Mouse (Mus musculus) induced T-regulatory cell, adult 2 months (primary cell): ENCODE results near the gene Rgs6.

Experiments used
- DNase-seq: peaks from one replicate; pipeline ENCODE4 v3.0.0-alpha.2; 2012; ENCODE audit warnings: low read depth

Rgs6 gene

DNA sequence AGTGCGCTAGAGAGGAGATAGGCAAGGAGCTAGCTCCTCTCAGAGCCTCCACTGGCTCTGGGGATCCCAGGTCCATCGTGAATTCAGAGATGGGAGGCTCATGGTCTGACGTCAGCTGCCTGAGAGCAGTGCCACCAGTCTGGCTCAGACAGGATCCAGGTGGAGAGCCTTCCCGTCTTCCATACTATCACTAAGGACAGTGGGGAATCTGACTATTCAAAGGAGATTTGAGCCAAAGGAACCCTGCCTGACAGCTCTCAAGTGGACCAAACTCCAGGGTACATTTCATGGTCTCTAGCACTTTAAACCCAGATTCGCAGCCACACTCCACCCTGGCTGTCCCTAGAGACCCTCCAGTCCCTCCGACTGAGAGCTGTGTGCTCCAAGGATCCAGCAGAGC, 618.8 kb downstream of the Rgs6 start:
- DNase-seq, result no peak

DNA sequence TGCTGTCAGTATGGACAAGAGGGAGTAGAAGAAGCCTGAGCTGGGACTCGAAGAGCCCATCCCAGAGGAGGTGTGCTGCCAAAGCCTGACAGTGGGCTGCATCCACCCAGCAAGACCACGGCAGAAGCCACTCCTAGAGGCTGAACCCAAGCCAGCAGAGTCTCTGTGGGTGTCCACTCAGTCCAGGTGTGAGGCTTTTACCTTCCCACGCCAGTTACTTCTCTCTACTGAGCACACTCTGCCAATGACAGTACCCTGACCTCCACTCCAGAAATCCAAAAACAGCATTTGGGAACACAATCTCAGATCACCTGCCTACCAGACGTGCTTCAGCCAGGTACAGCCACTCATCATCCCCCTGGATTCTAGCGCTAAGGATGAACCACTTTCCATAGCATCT, 619.4 kb downstream of the Rgs6 start:
- DNase-seq, result no peak

- DNase-seq, result no peak
Observed at GRCm38 (mm10) chr12:83208011-83208410, 619.9 kb downstream of the Rgs6 start.

GRCm38 (mm10) chr12:83208841-83209240, 620.7 kb downstream of the Rgs6 start:
- DNase-seq, result no peak

DNA sequence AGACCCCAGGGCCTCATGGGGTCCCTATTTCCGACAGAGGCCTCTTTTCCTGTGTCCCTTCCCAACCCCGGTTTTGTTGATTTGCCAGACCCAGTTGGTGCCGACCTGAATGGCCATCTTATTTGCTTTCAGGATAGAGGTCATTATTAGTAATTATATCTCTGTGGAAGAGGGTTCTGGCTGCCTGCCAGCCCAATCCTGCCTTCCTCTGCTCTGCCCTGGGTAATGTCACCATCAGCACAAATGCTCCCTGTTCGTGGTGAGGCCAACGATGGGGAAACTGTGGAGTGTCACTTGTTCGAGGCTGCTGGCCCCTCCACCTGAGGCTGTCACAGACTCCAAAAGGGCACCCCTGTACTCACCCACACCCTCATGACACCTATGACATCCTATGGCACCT, 621.4 kb downstream of the Rgs6 start:
- no peak for DNase-seq

GRCm38 (mm10) chr12:83210294-83210693, 622.2 kb downstream of the Rgs6 start:
- no peak for DNase-seq

DNA sequence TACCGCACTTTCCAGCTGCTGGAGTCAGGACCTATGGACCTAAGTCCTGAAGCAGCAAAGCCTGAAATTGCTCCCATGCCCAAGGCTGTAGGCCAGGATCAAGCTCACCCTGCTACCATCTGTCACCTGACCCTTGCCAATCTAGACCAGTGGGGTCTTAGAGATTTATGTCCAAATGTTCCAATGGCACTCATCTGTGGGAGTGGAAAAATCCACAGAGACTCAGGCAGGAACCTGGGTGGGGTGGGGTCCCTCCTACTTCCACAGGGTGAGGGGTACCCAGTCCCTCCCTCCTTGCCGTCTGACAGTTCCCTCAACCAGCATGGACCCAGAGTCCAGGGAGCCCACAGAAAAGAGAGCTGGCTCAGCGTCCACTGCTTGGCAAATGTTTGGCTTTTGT, 622.6 kb downstream of the Rgs6 start:
- no peak for DNase-seq

DNA sequence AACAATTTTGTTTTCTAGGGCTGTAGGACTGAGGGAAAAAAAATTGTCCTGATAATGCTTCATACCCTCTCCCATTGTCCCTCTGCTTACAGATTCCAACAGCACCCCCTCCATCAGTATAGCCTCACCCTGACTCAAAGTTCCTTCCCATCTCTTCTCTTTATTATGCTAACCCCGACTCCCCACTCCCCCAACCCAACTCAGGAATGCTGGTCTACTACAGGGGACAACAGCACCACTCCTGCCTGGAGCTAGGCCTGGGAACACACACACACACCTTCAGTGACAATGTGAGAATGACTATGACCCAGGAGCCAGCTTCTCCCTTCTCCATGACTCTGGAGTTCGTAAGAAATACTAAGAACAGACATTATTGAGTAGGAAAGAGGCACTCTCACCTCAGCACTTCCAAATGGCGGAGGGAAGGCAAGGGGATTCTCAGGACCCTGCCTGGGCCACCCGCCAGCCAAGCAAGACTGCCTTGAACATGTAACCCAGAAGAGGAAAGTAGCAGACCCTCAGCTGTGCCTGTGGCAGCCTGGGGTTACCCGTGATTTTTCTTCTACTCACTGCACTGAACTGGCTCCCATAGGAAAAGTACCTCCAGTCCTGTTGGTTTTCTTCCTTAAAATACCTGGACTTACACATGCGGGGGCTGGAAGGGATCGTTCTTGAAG, 623.2 kb downstream of the Rgs6 start:
- no peak for DNase-seq
